Mouse (Mus musculus) embryonic facial prominence, embryonic 12.5 days (tissue): ENCODE results near the gene Hist1h2bb. TPM values are rescaled to one million over a fixed set of nuclear protein-coding genes. Genes with fewer than 3 reads are reported as not detected.
"Not testable (repeated sequence)": the region's sequence is repeated elsewhere in the genome, so short reads cannot be mapped to it uniquely, and the experiment has no call there.

Experiments used
- ATAC-seq: fragments of 200-750 bp; cut with Nextera tagmentation; 2 replicates; pipeline ENCODE4 v1.8.0; 2017; ENCODE audit not compliant: insufficient number of reproducible peaks, insufficient read depth, low FRiP score, low TSS enrichment
- H3K27ac ChIP-seq: fragments of 300-500 bp; sonication (generic); 2 replicates; pipeline ENCODE4 v1.5.1; 2016; ENCODE audit warnings: mild to moderate bottlenecking
- H3K27me3 ChIP-seq: fragments of 300-500 bp; sonication (generic); 2 replicates; pipeline ENCODE4 v1.6.1; 2016; ENCODE audit warnings: mild to moderate bottlenecking, moderate library complexity
- H3K36me3 ChIP-seq: fragments of 300-500 bp; sonication (generic); 2 replicates; pipeline ENCODE4 v1.6.1; 2016; ENCODE audit warnings: mild to moderate bottlenecking
- H3K4me1 ChIP-seq: fragments of 300-500 bp; sonication (generic); 2 replicates; pipeline ENCODE4 v1.6.1; 2016
- H3K4me2 ChIP-seq: fragments of 300-500 bp; sonication (generic); replicated peaks from 2 replicates; pipeline ENCODE4 v1.6.1; 2016; ENCODE audit warnings: mild to moderate bottlenecking, moderate library complexity
- H3K4me3 ChIP-seq: fragments of 300-500 bp; sonication (generic); 2 replicates; pipeline ENCODE4 v1.5.1; 2016; ENCODE audit warnings: mild to moderate bottlenecking
- H3K9ac ChIP-seq: fragments of 300-500 bp; sonication (generic); 2 replicates; pipeline ENCODE4 v1.6.1; 2016; ENCODE audit warnings: mild to moderate bottlenecking, moderate library complexity
- H3K9me3 ChIP-seq: fragments of 300-500 bp; sonication (generic); 2 replicates; pipeline ENCODE4 v1.6.1; 2016; ENCODE audit warnings: mild to moderate bottlenecking, moderate library complexity
- whole genome bisulfite sequencing: fragments of 180-500 bp; shearing (Covaris S2); methylation state at CpG from one replicate; pipeline ENCODE4 v1.1.7; 2016; 5-methylcytosine and 5-hydroxymethylcytosine counted together
- polyA plus RNA-seq: library from polyadenylated mRNA; unstranded; fragments of >200 nt; fragmentation: Nextera tagmentation; extraction: Ambion mirVana; gene quantifications from 2 replicates; pipeline ENCODE4 v1.2.1, GENCODE M21; 2016

Hist1h2bb gene
- polyA plus RNA-seq, 1 experiment from 2014 or later = 3.6 TPM

DNA sequence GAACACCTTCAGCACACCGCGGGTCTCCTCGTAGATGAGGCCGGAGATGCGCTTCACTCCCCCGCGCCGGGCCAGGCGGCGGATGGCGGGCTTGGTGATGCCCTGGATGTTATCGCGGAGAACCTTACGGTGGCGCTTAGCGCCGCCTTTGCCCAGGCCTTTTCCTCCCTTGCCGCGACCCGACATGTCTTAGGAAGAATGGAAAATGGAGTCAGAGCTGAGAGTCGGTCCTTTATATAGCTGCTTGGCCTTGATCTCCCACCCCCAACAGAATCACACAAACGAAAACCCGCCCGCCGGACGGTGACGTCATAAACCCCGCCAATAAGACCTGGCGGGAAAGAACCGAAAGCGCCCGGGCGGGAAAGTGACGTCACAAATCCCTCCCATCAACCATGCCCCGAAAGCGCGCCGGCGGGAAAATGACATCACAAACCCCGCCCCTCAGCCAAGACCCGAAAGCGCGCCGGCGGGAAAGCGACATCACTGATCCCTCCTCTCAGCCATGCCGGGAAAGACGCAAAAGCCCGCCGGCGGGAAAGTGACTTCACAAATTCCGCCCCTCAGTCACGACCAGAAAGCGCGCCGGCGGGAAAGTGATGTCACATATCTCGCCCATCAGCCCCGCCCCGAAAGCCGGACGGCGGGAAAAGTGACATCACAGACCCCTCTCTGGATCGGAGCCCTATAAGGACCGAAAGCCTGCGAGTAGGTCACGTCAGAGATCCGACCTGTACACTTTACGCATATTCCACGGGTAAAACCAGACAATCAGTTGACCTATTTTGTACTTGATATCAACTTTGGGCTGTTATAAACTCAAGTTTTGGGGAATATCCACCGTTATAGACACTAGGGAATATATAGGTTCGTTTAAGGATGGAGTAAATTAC is 14.7 kb downstream of the Hist1h2bb start, which contains the start of gene Hist1h4a:
Gene Hist1h4a, minus strand, starts transcription at position 259 of the 893 bp plus-strand sequence.
- peak; percentile 68 for ATAC-seq
- H3K4me3 ChIP-seq = peak within 1 kb of the TSS; percentile 43
- peak within 1 kb of the TSS; percentile 98 for H3K27ac ChIP-seq
- no peaks in the 10 kb centered on the region for H3K27me3 ChIP-seq
- peak within 1 kb of the TSS; percentile 56 for H3K9ac ChIP-seq
- under 1% methylated on average over 67 of the region's 72 CpGs for WGBS
- peak within 1 kb of the TSS; percentile 86 for H3K4me2 ChIP-seq
- H3K9me3 ChIP-seq = no peaks in the 10 kb centered on the region
- H3K4me1 ChIP-seq = peaks cover 14% of the 10 kb centered on the region
- H3K36me3 ChIP-seq = no peaks in the 10 kb centered on the region

DNA sequence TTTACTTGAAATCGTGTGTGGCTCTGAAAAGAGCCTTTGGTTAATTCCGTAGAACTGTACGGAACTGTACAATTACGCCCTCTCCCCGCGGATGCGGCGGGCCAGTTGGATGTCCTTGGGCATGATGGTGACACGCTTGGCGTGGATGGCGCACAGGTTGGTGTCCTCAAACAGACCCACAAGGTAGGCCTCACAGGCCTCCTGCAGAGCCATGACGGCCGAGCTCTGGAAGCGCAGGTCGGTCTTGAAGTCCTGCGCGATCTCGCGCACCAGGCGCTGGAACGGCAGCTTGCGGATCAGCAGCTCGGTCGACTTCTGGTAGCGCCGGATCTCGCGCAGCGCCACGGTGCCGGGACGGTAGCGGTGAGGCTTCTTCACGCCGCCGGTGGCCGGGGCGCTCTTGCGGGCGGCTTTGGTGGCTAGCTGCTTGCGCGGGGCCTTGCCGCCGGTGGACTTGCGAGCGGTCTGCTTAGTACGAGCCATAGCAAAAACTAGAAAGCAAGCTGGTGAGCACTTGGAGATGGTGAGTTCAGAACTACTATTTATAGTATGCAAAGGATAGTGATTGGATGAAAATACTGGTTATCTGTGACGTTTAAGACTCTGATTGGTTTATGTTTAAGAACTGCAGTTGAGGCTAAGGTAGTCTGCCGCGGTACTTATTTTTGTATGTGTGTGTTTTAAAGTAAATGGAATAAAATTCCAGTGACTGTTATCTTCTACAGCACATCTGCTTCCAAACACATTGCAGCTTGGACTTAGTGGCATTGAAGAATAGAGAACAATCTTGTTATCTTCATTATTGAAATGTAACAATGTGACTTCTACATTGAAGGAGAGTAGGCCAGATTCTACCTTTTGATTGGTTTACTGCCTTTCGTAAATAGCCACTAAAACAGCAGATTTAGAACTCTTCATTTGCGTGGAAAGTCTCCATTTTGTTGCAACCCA is 15.6 kb downstream of the Hist1h2bb start, which contains the start of gene Hist1h3a:
Gene Hist1h3a, minus strand, starts transcription at position 516 of the 951 bp plus-strand sequence.
- not testable (repeated sequence) for H3K36me3 ChIP-seq, H3K9me3 ChIP-seq, H3K27me3 ChIP-seq
- Histone ChIP-seq H3K9ac (peak within 1 kb of the TSS; percentile 56), H3K27ac (peak within 1 kb of the TSS; percentile 98), H3K4me3 (peak within 1 kb of the TSS; percentile 59), H3K4me2 (peak within 1 kb of the TSS; percentile 86), H3K4me1 (peaks cover 14% of the 10 kb centered on the region)
- under 1% methylated on average over 31 of the region's 52 CpGs for WGBS
- peak; percentile 80 for ATAC-seq

DNA sequence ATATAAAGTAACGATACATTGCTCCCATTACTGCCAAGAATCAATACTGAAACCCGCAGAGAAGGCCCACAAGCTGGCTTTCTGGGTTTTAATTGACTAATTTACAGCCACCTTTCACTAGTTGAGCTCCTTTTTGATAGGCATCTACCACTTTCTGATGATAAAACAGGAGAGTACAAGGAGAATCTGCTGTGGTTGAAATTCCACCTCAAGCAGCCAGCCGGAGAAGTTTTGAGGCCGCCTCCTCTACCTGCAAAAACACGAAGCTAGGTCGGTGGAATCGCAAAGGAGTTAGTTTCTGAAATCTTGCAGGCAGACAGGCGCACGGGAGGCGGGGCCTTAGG is 16.7 kb downstream of the Hist1h2bb start:
- Histone ChIP-seq H3K27me3 (no peaks in the 10 kb centered on the region), H3K4me1 (peaks cover 14% of the 10 kb centered on the region), H3K4me2 (peak overlapping the region; percentile 86), H3K9ac (peak overlapping the region; percentile 53), H3K4me3 (peak overlapping the region; percentile 59), H3K27ac (peak overlapping the region; percentile 98), H3K36me3 (no peaks in the 10 kb centered on the region), H3K9me3 (no peaks in the 10 kb centered on the region)
- WGBS = under 1% methylated on average over 10 of the region's 10 CpGs
- no peak for ATAC-seq

DNA sequence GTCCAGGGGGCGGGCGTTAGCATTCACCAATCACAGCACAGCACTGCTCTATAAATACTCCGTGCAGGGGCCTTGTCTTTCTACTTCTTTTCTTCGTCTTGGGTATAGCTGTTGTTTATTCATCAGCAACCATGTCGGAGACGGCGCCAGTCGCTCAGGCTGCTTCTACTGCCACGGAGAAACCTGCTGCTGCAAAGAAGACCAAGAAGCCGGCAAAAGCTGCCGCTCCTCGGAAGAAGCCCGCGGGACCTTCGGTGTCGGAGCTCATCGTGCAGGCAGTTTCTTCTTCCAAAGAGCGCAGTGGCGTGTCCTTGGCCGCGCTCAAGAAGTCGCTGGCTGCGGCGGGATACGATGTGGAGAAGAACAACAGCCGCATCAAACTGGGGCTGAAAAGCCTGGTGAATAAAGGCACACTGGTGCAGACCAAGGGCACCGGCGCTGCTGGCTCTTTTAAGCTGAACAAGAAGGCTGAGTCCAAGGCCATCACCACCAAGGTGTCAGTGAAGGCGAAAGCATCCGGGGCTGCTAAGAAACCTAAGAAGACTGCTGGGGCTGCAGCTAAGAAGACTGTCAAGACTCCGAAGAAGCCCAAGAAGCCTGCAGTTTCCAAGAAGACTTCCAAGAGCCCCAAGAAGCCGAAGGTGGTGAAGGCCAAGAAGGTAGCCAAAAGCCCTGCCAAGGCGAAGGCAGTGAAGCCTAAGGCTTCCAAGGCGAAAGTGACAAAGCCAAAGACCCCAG is 17.2 kb downstream of the Hist1h2bb start, which contains the start of gene Hist1h1a:
Gene Hist1h1a, plus strand, starts transcription at position 81 of the 738 bp plus-strand sequence.
- 3% methylated on average over 34 of the region's 34 CpGs for WGBS
- Histone ChIP-seq H3K36me3 (no peaks in the 10 kb centered on the region), H3K27me3 (no peaks in the 10 kb centered on the region), H3K4me3 (peak within 1 kb of the TSS; percentile 59), H3K4me2 (peak within 1 kb of the TSS; percentile 86), H3K4me1 (peaks cover 14% of the 10 kb centered on the region), H3K9ac (peak within 1 kb of the TSS; percentile 73), H3K27ac (peak within 1 kb of the TSS; percentile 98), H3K9me3 (no peaks in the 10 kb centered on the region)
- peak; percentile 74 for ATAC-seq

DNA sequence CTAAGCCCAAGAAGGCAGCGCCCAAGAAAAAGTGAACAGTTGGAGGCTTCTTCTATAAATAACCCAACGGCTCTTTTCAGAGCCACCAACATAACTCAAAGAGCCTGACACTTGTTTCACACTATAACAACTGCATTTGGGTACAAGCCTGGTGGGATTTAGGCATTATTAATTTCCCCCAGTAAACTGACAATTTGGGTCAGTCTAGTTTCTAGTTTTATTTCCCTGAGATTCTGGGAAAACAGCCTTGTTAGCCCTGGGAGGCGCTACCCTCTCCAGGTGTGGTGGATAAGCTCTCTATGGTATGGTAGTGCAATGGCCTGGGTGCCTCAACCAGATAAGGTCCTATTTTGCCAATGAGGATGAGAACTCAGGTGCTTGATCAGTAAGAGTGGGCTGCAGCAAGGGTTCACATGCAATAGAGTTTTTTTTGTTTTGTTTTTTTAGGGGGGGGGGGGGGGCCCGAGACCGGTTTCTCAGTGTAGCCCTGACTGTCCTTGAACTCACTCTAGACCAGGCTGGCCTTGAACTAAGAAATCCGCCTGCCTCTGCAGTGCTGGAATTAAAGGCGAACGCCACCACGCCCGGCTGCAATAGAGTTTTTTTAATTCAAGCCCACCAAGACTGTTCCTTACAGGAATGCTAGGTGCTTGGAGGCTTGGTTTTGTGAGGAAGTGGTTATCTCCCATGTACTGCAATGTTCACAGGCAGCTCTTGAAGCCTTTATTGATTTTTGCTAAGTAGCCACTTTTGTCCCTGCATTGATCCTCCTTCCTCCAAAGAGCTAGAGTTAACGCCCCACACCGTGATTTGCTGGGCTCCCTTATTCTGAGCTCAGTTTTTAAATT is 18.0 kb downstream of the Hist1h2bb start:
- peak overlapping the region; percentile 59 for H3K4me3 ChIP-seq
- H3K4me1 ChIP-seq = peaks cover 14% of the 10 kb centered on the region
- no peaks in the 10 kb centered on the region for H3K9me3 ChIP-seq
- peak overlapping the region; percentile 73 for H3K9ac ChIP-seq
- no peaks in the 10 kb centered on the region for H3K36me3 ChIP-seq
- 33% methylated on average over 12 of the region's 12 CpGs for WGBS
- peak overlapping the region; percentile 86 for H3K4me2 ChIP-seq
- H3K27ac ChIP-seq = peak overlapping the region; percentile 98
- ATAC-seq = no peak
- H3K27me3 ChIP-seq = no peaks in the 10 kb centered on the region

DNA sequence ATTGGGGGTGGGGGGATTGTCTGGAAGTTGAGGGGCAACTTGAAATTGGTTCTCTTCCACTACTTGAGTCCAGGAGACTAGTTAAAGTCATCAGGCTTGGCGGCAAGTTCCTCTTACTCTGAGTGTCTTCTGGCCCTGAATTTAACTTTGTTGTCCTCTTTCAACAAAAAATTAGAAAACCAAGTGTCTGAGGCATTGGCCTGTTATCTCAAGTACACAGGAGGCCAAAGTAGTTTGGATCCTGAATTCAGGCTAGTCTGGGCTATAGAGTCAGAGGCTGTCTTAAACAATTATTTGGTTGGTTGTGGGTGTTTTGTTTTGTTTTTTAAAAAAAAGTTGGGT is 18.6 kb downstream of the Hist1h2bb start:
- no peaks in the 10 kb centered on the region for H3K27me3 ChIP-seq
- H3K4me3 ChIP-seq = no peak overlapping the region
- H3K4me1 ChIP-seq = peaks cover 10% of the 10 kb centered on the region
- H3K27ac ChIP-seq = no peak overlapping the region
- no peak overlapping the region for H3K9ac ChIP-seq
- H3K36me3 ChIP-seq = no peaks in the 10 kb centered on the region
- 0 out of 2 replicates have a peak overlapping the region, but pooled peaks have one; percentile 86 for H3K4me2 ChIP-seq
- ATAC-seq = no peak
- no peaks in the 10 kb centered on the region for H3K9me3 ChIP-seq
- 80% methylated on average over 1 of the region's 1 CpGs for WGBS

DNA sequence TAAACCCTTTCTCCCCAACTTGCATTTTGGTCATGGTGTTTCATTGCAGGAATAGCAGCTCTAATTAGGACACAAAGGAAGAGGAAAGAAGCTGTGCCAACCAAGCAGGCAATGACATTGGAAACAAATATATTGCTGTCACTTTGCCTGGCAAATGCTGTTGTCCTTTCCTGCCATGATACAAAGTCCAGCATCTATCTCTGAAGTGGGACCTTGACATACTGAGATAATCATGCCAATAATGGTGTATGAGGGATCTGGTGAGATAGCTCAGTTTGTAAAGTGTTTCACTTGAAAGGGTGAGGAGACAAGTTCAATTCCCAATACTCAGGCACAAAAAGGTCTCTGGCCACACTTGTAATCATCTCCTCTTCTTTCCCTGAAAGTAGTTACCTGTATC is 20.2 kb downstream of the Hist1h2bb start:
- no peak for ATAC-seq
- Histone ChIP-seq H3K36me3 (no peaks in the 10 kb centered on the region), H3K9me3 (no peaks in the 10 kb centered on the region), H3K9ac (no peak overlapping the region), H3K27me3 (no peaks in the 10 kb centered on the region), H3K27ac (no peak overlapping the region), H3K4me2 (no peak overlapping the region), H3K4me1 (peaks cover 7% of the 10 kb centered on the region; the same call in 1 of the 2 replicates), H3K4me3 (no peak overlapping the region)

DNA sequence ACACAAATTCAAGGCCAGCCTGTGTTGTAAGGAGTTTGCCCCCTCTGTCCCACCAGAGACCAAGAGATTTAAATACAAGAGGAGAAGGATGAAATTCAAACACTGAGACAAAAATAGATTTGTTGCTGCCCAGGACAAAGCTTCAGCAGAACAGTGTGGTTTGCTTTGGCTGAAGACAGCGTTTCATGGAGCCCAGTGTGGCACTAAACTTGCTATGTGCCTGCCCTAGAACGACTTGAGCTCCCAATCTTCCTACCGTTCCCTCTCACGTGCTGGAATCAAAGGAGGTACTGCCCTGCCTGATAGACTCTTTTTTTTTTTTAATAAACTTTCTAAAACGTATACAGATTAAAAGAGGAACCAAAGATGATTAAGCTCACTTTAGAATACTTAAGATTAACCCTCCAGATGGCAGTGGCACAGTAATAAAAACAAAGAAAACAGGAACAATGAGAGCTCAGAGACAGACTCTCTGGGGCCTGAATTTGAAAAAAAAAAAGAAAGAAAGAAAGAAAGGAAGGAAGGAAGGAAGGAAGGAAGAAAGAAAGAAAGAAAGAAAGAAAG is 22.4 kb downstream of the Hist1h2bb start:
- no peaks in the 10 kb centered on the region for H3K27me3 ChIP-seq
- no peak overlapping the region for H3K9ac ChIP-seq
- no peak overlapping the region for H3K4me2 ChIP-seq
- no peaks in the 10 kb centered on the region for H3K9me3 ChIP-seq
- peaks cover 11% of the 10 kb centered on the region; the same call in 1 of the 2 replicates for H3K4me1 ChIP-seq
- H3K4me3 ChIP-seq = no peak overlapping the region
- 56% methylated on average over 5 of the region's 5 CpGs for WGBS
- H3K27ac ChIP-seq = no peak overlapping the region
- H3K36me3 ChIP-seq = no peaks in the 10 kb centered on the region
- ATAC-seq = no peak

DNA sequence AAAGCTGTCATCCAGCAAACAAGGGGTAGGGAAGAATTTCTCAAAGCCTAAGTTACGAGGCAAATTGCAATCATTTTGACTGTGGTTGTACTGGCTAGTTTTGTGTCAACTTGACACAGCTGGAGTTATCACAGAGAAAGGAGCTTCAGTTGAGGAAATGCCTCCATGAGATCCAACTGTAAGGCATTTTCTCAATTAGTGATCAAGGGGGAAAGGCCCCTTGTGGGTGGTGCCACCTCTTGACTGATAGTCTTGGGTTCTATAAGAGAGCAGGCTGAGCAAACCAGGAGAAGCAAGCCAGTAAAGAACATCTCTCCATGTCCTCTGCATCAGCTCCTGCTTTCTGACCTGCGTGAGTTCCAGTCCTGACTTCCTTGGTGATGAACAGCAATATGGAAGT is 23.1 kb downstream of the Hist1h2bb start, which contains the start of gene Trim38:
Gene Trim38, plus strand, starts transcription at position 301 of the 400 bp plus-strand sequence.
- H3K4me3 ChIP-seq = not testable (repeated sequence)

More for the DNA sequence above, 23.1 kb downstream of the Hist1h2bb start, which contains the start of gene Trim38:
- H3K36me3 ChIP-seq, H3K27me3 ChIP-seq, H3K4me1 ChIP-seq, H3K27ac ChIP-seq, H3K9ac ChIP-seq, H3K9me3 ChIP-seq, H3K4me2 ChIP-seq, ATAC-seq: not testable (repeated sequence)
- WGBS = 77% methylated on average over 2 of the region's 2 CpGs
